Mouse (Mus musculus): ENCODE results near the gene Slc37a3. TPM values are rescaled to one million over a fixed set of nuclear protein-coding genes. Genes with fewer than 3 reads are reported as not detected.

Gene Slc37a3
- total and polyA plus RNA-seq, 3 experiments, result 9.2 to 19.3 (median 18.8) TPM

GRCm38 (mm10) chr6:39348946-39349345, 28.5 kb downstream of the Slc37a3 start:
- H3K27ac ChIP-seq, result no peak overlapping the region
- H3K9ac ChIP-seq (ENCODE audit: low read depth, low read length), result no peak overlapping the region
- 88% methylated on average over 6 of the region's 6 CpGs for WGBS
- TF ChIP-seq POLR2A (IDR thresholded peaks at IDR 0.05; ENCODE audit: insufficient read depth, low read depth, low read length), result no peak
- no peak for TF ChIP-seq CTCF (IDR thresholded peaks at IDR 0.05)
- no peak for TF ChIP-seq EP300 (IDR thresholded peaks at IDR 0.05; ENCODE audit: insufficient read depth, low read depth, low read length)
- H3K27me3 ChIP-seq (ENCODE audit: control insufficient read depth, insufficient read depth, low read length), result no peaks in the 10 kb centered on the region
- no peak for DNase-seq
- intact Hi-C loops (cut with DNase I), result no loop called here
- H3K4me3 ChIP-seq, result no peak overlapping the region
- no peaks in the 10 kb centered on the region for H3K4me1 ChIP-seq (ENCODE audit: control insufficient read depth, insufficient read depth, low read length)
- no peaks in the 10 kb centered on the region for H3K79me2 ChIP-seq (replicated peaks; ENCODE audit: control insufficient read depth, insufficient read depth, low read length)
- H3K36me3 ChIP-seq (ENCODE audit: control insufficient read depth, insufficient read depth, low read length), result no peaks in the 10 kb centered on the region

- no peak for DNase-seq
- no peaks in the 10 kb centered on the region for H3K27me3 ChIP-seq (ENCODE audit: control insufficient read depth, insufficient read depth, low read length)
- no peaks in the 10 kb centered on the region for H3K4me1 ChIP-seq (ENCODE audit: control insufficient read depth, insufficient read depth, low read length)
- intact Hi-C loops (cut with DNase I), result no loop called here
- WGBS, result 41% methylated on average over 4 of the region's 4 CpGs
- no peaks in the 10 kb centered on the region for H3K79me2 ChIP-seq (replicated peaks; ENCODE audit: control insufficient read depth, insufficient read depth, low read length)
- H3K4me3 ChIP-seq, result no peak overlapping the region
- TF ChIP-seq EP300 (IDR thresholded peaks at IDR 0.05; ENCODE audit: insufficient read depth, low read depth, low read length) (no peak), CTCF (IDR thresholded peaks at IDR 0.05) (peak; percentile 40), POLR2A (IDR thresholded peaks at IDR 0.05; ENCODE audit: insufficient read depth, low read depth, low read length) (no peak)
- no peaks in the 10 kb centered on the region for H3K36me3 ChIP-seq (ENCODE audit: control insufficient read depth, insufficient read depth, low read length)
- no peak overlapping the region for H3K9ac ChIP-seq (ENCODE audit: low read depth, low read length)
- peak overlapping the region; percentile 63 for H3K27ac ChIP-seq
Observed at GRCm38 (mm10) chr6:39347880-39348814, 29.3 kb downstream of the Slc37a3 start.

GRCm38 (mm10) chr6:39346991-39347501, 30.4 kb downstream of the Slc37a3 start:
- Histone ChIP-seq H3K79me2 (replicated peaks; ENCODE audit: control insufficient read depth, insufficient read depth, low read length) (no peaks in the 10 kb centered on the region), H3K27me3 (ENCODE audit: control insufficient read depth, insufficient read depth, low read length) (no peaks in the 10 kb centered on the region), H3K27ac (no peak overlapping the region), H3K9ac (ENCODE audit: low read depth, low read length) (no peak overlapping the region), H3K4me1 (ENCODE audit: control insufficient read depth, insufficient read depth, low read length) (no peaks in the 10 kb centered on the region), H3K4me3 (no peak overlapping the region), H3K36me3 (ENCODE audit: control insufficient read depth, insufficient read depth, low read length) (no peaks in the 10 kb centered on the region)
- intact Hi-C loops (cut with DNase I), result no loop called here
- whole genome bisulfite sequencing, result 77% methylated on average over 15 of the region's 15 CpGs
- no peak for DNase-seq
- TF ChIP-seq CTCF (IDR thresholded peaks at IDR 0.05) (no peak), POLR2A (IDR thresholded peaks at IDR 0.05; ENCODE audit: insufficient read depth, low read depth, low read length) (no peak), EP300 (IDR thresholded peaks at IDR 0.05; ENCODE audit: insufficient read depth, low read depth, low read length) (no peak)

GRCm38 (mm10) chr6:39345430-39345829, 32.0 kb downstream of the Slc37a3 start:
- Histone ChIP-seq H3K4me3 (no peak overlapping the region), H3K36me3 (ENCODE audit: control insufficient read depth, insufficient read depth, low read length) (no peaks in the 10 kb centered on the region), H3K79me2 (replicated peaks; ENCODE audit: control insufficient read depth, insufficient read depth, low read length) (no peaks in the 10 kb centered on the region), H3K27me3 (ENCODE audit: control insufficient read depth, insufficient read depth, low read length) (no peaks in the 10 kb centered on the region), H3K4me1 (ENCODE audit: control insufficient read depth, insufficient read depth, low read length) (no peaks in the 10 kb centered on the region), H3K9ac (ENCODE audit: low read depth, low read length) (no peak overlapping the region), H3K27ac (no peak overlapping the region)
- TF ChIP-seq CTCF (IDR thresholded peaks at IDR 0.05) (no peak), POLR2A (IDR thresholded peaks at IDR 0.05; ENCODE audit: insufficient read depth, low read depth, low read length) (no peak), EP300 (IDR thresholded peaks at IDR 0.05; ENCODE audit: insufficient read depth, low read depth, low read length) (no peak)
- WGBS, result 82% methylated on average over 7 of the region's 7 CpGs
- no peak for DNase-seq
- intact Hi-C loops (cut with DNase I), result loop anchor here (2.0 kb wide), 1 partner anchor 199 kb away; no protein-coding TSS in a partner anchor

GRCm38 (mm10) chr6:39344020-39344419, 33.5 kb downstream of the Slc37a3 start:
- Histone ChIP-seq H3K27me3 (ENCODE audit: control insufficient read depth, insufficient read depth, low read length) (no peaks in the 10 kb centered on the region), H3K9ac (ENCODE audit: low read depth, low read length) (no peak overlapping the region), H3K36me3 (ENCODE audit: control insufficient read depth, insufficient read depth, low read length) (no peaks in the 10 kb centered on the region), H3K27ac (no peak overlapping the region), H3K4me1 (ENCODE audit: control insufficient read depth, insufficient read depth, low read length) (no peaks in the 10 kb centered on the region), H3K4me3 (no peak overlapping the region), H3K79me2 (replicated peaks; ENCODE audit: control insufficient read depth, insufficient read depth, low read length) (no peaks in the 10 kb centered on the region)
- intact Hi-C loops (cut with DNase I), result loop anchor here (1.0 to 5.0 kb wide), 4 partner anchors 87 to 197 kb away; no protein-coding TSS in a partner anchor
- TF ChIP-seq EP300 (IDR thresholded peaks at IDR 0.05; ENCODE audit: insufficient read depth, low read depth, low read length) (peak; percentile 95), CTCF (IDR thresholded peaks at IDR 0.05) (peak; percentile 100), POLR2A (IDR thresholded peaks at IDR 0.05; ENCODE audit: insufficient read depth, low read depth, low read length) (no peak)
- WGBS, result 17% methylated on average over 12 of the region's 12 CpGs
- peak; percentile 81 to 88 for DNase-seq

GRCm38 (mm10) chr6:39341798-39342197, 35.7 kb downstream of the Slc37a3 start:
- Histone ChIP-seq H3K27ac (no peak overlapping the region), H3K27me3 (ENCODE audit: control insufficient read depth, insufficient read depth, low read length) (no peaks in the 10 kb centered on the region), H3K4me1 (ENCODE audit: control insufficient read depth, insufficient read depth, low read length) (no peaks in the 10 kb centered on the region), H3K4me3 (no peak overlapping the region), H3K79me2 (replicated peaks; ENCODE audit: control insufficient read depth, insufficient read depth, low read length) (no peaks in the 10 kb centered on the region), H3K9ac (ENCODE audit: low read depth, low read length) (no peak overlapping the region), H3K36me3 (ENCODE audit: control insufficient read depth, insufficient read depth, low read length) (no peaks in the 10 kb centered on the region)
- TF ChIP-seq POLR2A (IDR thresholded peaks at IDR 0.05; ENCODE audit: insufficient read depth, low read depth, low read length), result no peak
- no peak for TF ChIP-seq CTCF (IDR thresholded peaks at IDR 0.05)
- TF ChIP-seq EP300 (IDR thresholded peaks at IDR 0.05; ENCODE audit: insufficient read depth, low read depth, low read length), result 0 out of 2 replicates have a peak, but pooled peaks have one; percentile 9
- DNase-seq, result no peak
- intact Hi-C loops (cut with DNase I), result loop anchor here (5.0 kb wide), 1 partner anchor 84 kb away; no protein-coding TSS in a partner anchor
- 49% methylated on average over 2 of the region's 2 CpGs for WGBS

All from heart, adult 2 months (tissue).